Mouse (Mus musculus) intestine, postnatal 0 days (tissue): ENCODE measurements around the gene Olfr914. TPM values are rescaled to one million over a fixed set of nuclear protein-coding genes. Genes with fewer than 3 reads are reported as not detected.

Experiments used
- ATAC-seq: fragments of 200-750 bp; cut with Nextera tagmentation; 2 replicates; pipeline ENCODE4 v1.8.0; 2017; ENCODE audit warnings: mild to moderate bottlenecking, moderate TSS enrichment, moderate library complexity
- H3K27ac ChIP-seq: fragments of 300-500 bp; sonication (generic); 2 replicates; pipeline ENCODE4 v1.5.1; 2014; ENCODE audit warnings: mild to moderate bottlenecking, low read depth, low read length, moderate library complexity
- H3K27me3 ChIP-seq: fragments of 300-500 bp; sonication (generic); replicated peaks from 2 replicates; pipeline ENCODE4 v1.6.1; 2014; ENCODE audit warnings: low read length, mixed read lengths; ENCODE audit not compliant: control insufficient read depth, insufficient read depth
- H3K36me3 ChIP-seq: fragments of 300-500 bp; sonication (generic); 2 replicates; pipeline ENCODE4 v1.6.1; 2014; ENCODE audit warnings: mild to moderate bottlenecking, moderate library complexity; ENCODE audit not compliant: control insufficient read depth, insufficient read depth
- H3K4me1 ChIP-seq: fragments of 300-500 bp; sonication (generic); replicated peaks from 2 replicates; pipeline ENCODE4 v1.6.1; 2014; ENCODE audit warnings: antibody characterized with exemption, low read length, mixed read lengths; ENCODE audit not compliant: control insufficient read depth, insufficient read depth
- H3K4me2 ChIP-seq: fragments of 300-500 bp; sonication (generic); replicated peaks from 2 replicates; pipeline ENCODE4 v1.6.1; 2014; ENCODE audit warnings: low read depth, mild to moderate bottlenecking, moderate library complexity
- H3K4me3 ChIP-seq: fragments of 300-500 bp; sonication (generic); 2 replicates; pipeline ENCODE4 v1.5.1; 2014; ENCODE audit warnings: low read depth, low read length
- H3K9ac ChIP-seq: fragments of 300-500 bp; sonication (generic); 2 replicates; pipeline ENCODE4 v1.6.1; 2014; ENCODE audit warnings: mild to moderate bottlenecking, low read depth, low read length
- H3K9me3 ChIP-seq: fragments of 300-500 bp; sonication (generic); 2 replicates; pipeline ENCODE4 v1.6.1; 2016; ENCODE audit warnings: mixed run types; ENCODE audit not compliant: control insufficient read depth
- CTCF ChIP-seq: sonication (generic); IDR thresholded peaks from 2 replicates; pipeline ENCODE4 v1.5.1; 2016; ENCODE audit warnings: low read depth, mild to moderate bottlenecking, control low read depth, antibody characterized with exemption, moderate library complexity
- WGBS: fragments of 180-500 bp; shearing (Covaris S2); extraction: QIAGEN DNeasy Blood & Tissue Kit; methylation state at CpG from one replicate; pipeline ENCODE4 v1.1.7; 2014; 5-methylcytosine and 5-hydroxymethylcytosine counted together
- polyA plus RNA-seq: library from polyadenylated mRNA; unstranded; fragments of >200 nt; fragmentation: Nextera tagmentation; extraction: Ambion mirVana; gene quantifications from 2 replicates; pipeline ENCODE4 v1.2.1, GENCODE M21; 2015

The Olfr914 gene
- not detected in 2 replicates for polyA plus RNA-seq

GRCm38 (mm10) chr9:38604802-38605201 lies at the start of gene Olfr914:
Gene Olfr914, plus strand, starts transcription at chr9:38605102.
- TF ChIP-seq CTCF = no peak

GRCm38 (mm10) chr9:38579878-38580277 lies 25.0 kb upstream of the Olfr914 start, which contains the start of gene Olfr912:
Gene Olfr912, plus strand, starts transcription at chr9:38580178.
- ATAC-seq = no peak
- Histone ChIP-seq H3K27me3 (no peaks in the 10 kb centered on the region), H3K27ac (no peak within 1 kb of the TSS), H3K9me3 (no peaks in the 10 kb centered on the region), H3K9ac (no peak within 1 kb of the TSS), H3K4me2 (no peak within 1 kb of the TSS), H3K4me1 (no peaks in the 10 kb centered on the region), H3K36me3 (no peaks in the 10 kb centered on the region), H3K4me3 (no peak within 1 kb of the TSS)
- 67% methylated on average over 1 of the region's 1 CpGs for WGBS
- no peak for TF ChIP-seq CTCF

More at GRCm38 (mm10) chr9:38604802-38605201, at the start of gene Olfr914:
- Histone ChIP-seq H3K4me3 (no peak within 1 kb of the TSS), H3K4me1 (no peaks in the 10 kb centered on the region), H3K27ac (no peak within 1 kb of the TSS), H3K9me3 (no peaks in the 10 kb centered on the region), H3K9ac (no peak within 1 kb of the TSS), H3K36me3 (no peaks in the 10 kb centered on the region), H3K4me2 (no peak within 1 kb of the TSS), H3K27me3 (no peaks in the 10 kb centered on the region)
- ATAC-seq = no peak
- 66% methylated on average over 2 of the region's 2 CpGs for WGBS

- ATAC-seq = no peak
- no peaks in the 10 kb centered on the region for H3K27me3 ChIP-seq
- no peak overlapping the region for H3K4me3 ChIP-seq
- H3K9ac ChIP-seq = no peak overlapping the region
- no peaks in the 10 kb centered on the region for H3K36me3 ChIP-seq
- no peaks in the 10 kb centered on the region for H3K9me3 ChIP-seq
- no peak overlapping the region for H3K4me2 ChIP-seq
- no peaks in the 10 kb centered on the region for H3K4me1 ChIP-seq
- H3K27ac ChIP-seq = no peak overlapping the region
- TF ChIP-seq CTCF = no peak
- WGBS = 29% methylated on average over 1 of the region's 1 CpGs
These were observed 13.8 kb upstream of the Olfr914 start for GRCm38 (mm10) chr9:38591056-38591455.

- 51% methylated on average over 2 of the region's 2 CpGs for WGBS
- H3K9me3 ChIP-seq = no peaks in the 10 kb centered on the region
- no peaks in the 10 kb centered on the region for H3K27me3 ChIP-seq
- H3K4me1 ChIP-seq = no peaks in the 10 kb centered on the region
- no peak for ATAC-seq
- no peak within 1 kb of the TSS for H3K4me2 ChIP-seq
- no peaks in the 10 kb centered on the region for H3K36me3 ChIP-seq
- H3K9ac ChIP-seq = no peak within 1 kb of the TSS
- H3K27ac ChIP-seq = no peak within 1 kb of the TSS
- H3K4me3 ChIP-seq = no peak within 1 kb of the TSS
- no peak for TF ChIP-seq CTCF
These were observed 12.4 kb upstream of the Olfr914 start, which contains the start of gene Olfr913 for GRCm38 (mm10) chr9:38592459-38592858. Gene Olfr913, plus strand, starts transcription at chr9:38592759.

- Histone ChIP-seq H3K9me3 (no peaks in the 10 kb centered on the region), H3K4me2 (no peak overlapping the region), H3K4me1 (no peaks in the 10 kb centered on the region), H3K4me3 (no peak overlapping the region), H3K9ac (no peak overlapping the region), H3K36me3 (no peaks in the 10 kb centered on the region), H3K27me3 (no peaks in the 10 kb centered on the region), H3K27ac (no peak overlapping the region)
- no peak for TF ChIP-seq CTCF
- 79% methylated on average over 4 of the region's 4 CpGs for WGBS
- ATAC-seq = no peak
These were observed 27.5 kb downstream of the Olfr914 start for GRCm38 (mm10) chr9:38632406-38632805.

- no peak for ATAC-seq
- 48% methylated on average over 1 of the region's 1 CpGs for WGBS
These were observed 54.9 kb downstream of the Olfr914 start, which contains the start of gene Olfr916 for GRCm38 (mm10) chr9:38659775-38660174. Gene Olfr916, minus strand, starts transcription at chr9:38659875.

More at GRCm38 (mm10) chr9:38659775-38660174, 54.9 kb downstream of the Olfr914 start, which contains the start of gene Olfr916:
- Histone ChIP-seq H3K36me3 (no peaks in the 10 kb centered on the region), H3K27ac (no peak within 1 kb of the TSS), H3K27me3 (no peaks in the 10 kb centered on the region), H3K9ac (no peak within 1 kb of the TSS), H3K4me3 (no peak within 1 kb of the TSS), H3K9me3 (no peaks in the 10 kb centered on the region), H3K4me2 (no peak within 1 kb of the TSS), H3K4me1 (no peaks in the 10 kb centered on the region)
- TF ChIP-seq CTCF = no peak

Other genes starting within 250 kb of the Olfr914 start
- gene Olfr250, start 238.2 kb upstream of the Olfr914 start, polyA plus RNA-seq = not detected in 2 replicates
- gene Olfr251, start 228.0 kb upstream of the Olfr914 start, polyA plus RNA-seq = not detected in 2 replicates
- gene Olfr147, start 203.4 kb upstream of the Olfr914 start, polyA plus RNA-seq = not detected in 2 replicates
- not detected in 2 replicates for gene Olfr901, start 175.6 kb upstream of the Olfr914 start, polyA plus RNA-seq
- not detected in 2 replicates for gene Olfr902, start 157.4 kb upstream of the Olfr914 start, polyA plus RNA-seq
- not detected in 2 replicates for gene Olfr904, start 142.0 kb upstream of the Olfr914 start, polyA plus RNA-seq
- gene Olfr905, start 134.0 kb upstream of the Olfr914 start, polyA plus RNA-seq = not detected in 2 replicates
- not detected in 2 replicates for gene Olfr906, start 118.0 kb upstream of the Olfr914 start, polyA plus RNA-seq
- not detected in 2 replicates for gene Olfr907, start 109.3 kb upstream of the Olfr914 start, polyA plus RNA-seq
- not detected in 2 replicates for gene Olfr911-ps1, start 83.5 kb upstream of the Olfr914 start, polyA plus RNA-seq
- gene Olfr910, start 67.3 kb upstream of the Olfr914 start, polyA plus RNA-seq = not detected in 2 replicates
- not detected in 2 replicates for gene Olfr912, start 24.9 kb upstream of the Olfr914 start, polyA plus RNA-seq
- gene Olfr913, start 12.3 kb upstream of the Olfr914 start, polyA plus RNA-seq = not detected in 2 replicates
- gene Olfr916, start 54.8 kb downstream of the Olfr914 start, polyA plus RNA-seq = not detected in 2 replicates
- gene Olfr917, start 60.7 kb downstream of the Olfr914 start, polyA plus RNA-seq = not detected in 2 replicates
- gene Olfr918, start 69.5 kb downstream of the Olfr914 start, polyA plus RNA-seq = not detected in 2 replicates
- not detected in 2 replicates for gene Olfr919, start 98.6 kb downstream of the Olfr914 start, polyA plus RNA-seq
- 13.7 and 14.0 TPM in 2 replicates for gene Vwa5a, start 113.2 kb downstream of the Olfr914 start, polyA plus RNA-seq
- gene Olfr920, start 147.2 kb downstream of the Olfr914 start, polyA plus RNA-seq = 0.07 TPM in 2 replicates
- not detected in 2 replicates for gene Olfr921, start 168.0 kb downstream of the Olfr914 start, polyA plus RNA-seq
- gene Olfr922, start 209.5 kb downstream of the Olfr914 start, polyA plus RNA-seq = not detected in 2 replicates
- gene Olfr923, start 221.4 kb downstream of the Olfr914 start, polyA plus RNA-seq = not detected in 2 replicates
- not detected in 2 replicates for gene Olfr924, start 239.3 kb downstream of the Olfr914 start, polyA plus RNA-seq
- not detected in 2 replicates for gene Olfr26, start 250.0 kb downstream of the Olfr914 start, polyA plus RNA-seq